Mouse (Mus musculus) G1E (cell line): ENCODE results near the gene Vezt. TPM values are rescaled to one million over a fixed set of nuclear protein-coding genes. Genes with fewer than 3 reads are reported as not detected.

ENCODE experiments used
- ATAC-seq: 2 replicates; pipeline ENCODE4 v1.8.0; 2016; ENCODE audit warnings: mild to moderate bottlenecking; ENCODE audit not compliant: insufficient number of reproducible peaks, poor library complexity, low FRiP score, severe bottlenecking; ENCODE audit errors: extremely low read depth
- DNase-seq: peaks from one replicate; pipeline ENCODE4 v3.0.0; 2012; ENCODE audit warnings: low spot score
- H3K27me3 ChIP-seq: 2 replicates; pipeline ENCODE4 v1.6.1; 2012; ENCODE audit warnings: mild to moderate bottlenecking, low read length, inconsistent platforms; ENCODE audit not compliant: insufficient read depth
- H3K36me3 ChIP-seq: replicated peaks from 2 replicates; pipeline ENCODE3; 2012; ENCODE audit warnings: mild to moderate bottlenecking, inconsistent platforms
- H3K4me1 ChIP-seq: 2 replicates; pipeline ENCODE4 v1.6.1; 2012; ENCODE audit warnings: low read depth, low read length, inconsistent platforms, mixed read lengths; ENCODE audit not compliant: insufficient read depth
- H3K4me3 ChIP-seq: 2 replicates; pipeline ENCODE4 v1.5.1; 2012; ENCODE audit warnings: low read depth, mild to moderate bottlenecking, inconsistent platforms, low read length, moderate library complexity, mixed read lengths
- H3K9me3 ChIP-seq: replicated peaks from 2 replicates; pipeline ENCODE4 v1.6.1; 2012; ENCODE audit warnings: inconsistent platforms
- CTCF ChIP-seq: IDR thresholded peaks from 2 replicates; pipeline ENCODE4 v1.5.1; 2012; ENCODE audit warnings: low read depth, low read length, inconsistent platforms, mixed read lengths
- GATA1 ChIP-seq: IDR thresholded peaks from 2 replicates; pipeline ENCODE4 v1.6.1; 2012; ENCODE audit warnings: borderline replicate concordance, low read length, inconsistent platforms, mixed read lengths
- GATA2 ChIP-seq: IDR thresholded peaks from 2 replicates; pipeline ENCODE4 v1.6.1; 2012; ENCODE audit warnings: low read depth, low read length, inconsistent platforms, borderline replicate concordance
- POLR2AphosphoS5 ChIP-seq: IDR thresholded peaks from 2 replicates; pipeline ENCODE4 v1.6.1; 2012; ENCODE audit warnings: low read depth, low read length, inconsistent platforms; ENCODE audit not compliant: insufficient replicate concordance
- TAL1 ChIP-seq: conservative IDR thresholded peaks from 2 replicates; pipeline ENCODE4 v1.6.1; 2012; ENCODE audit warnings: low read depth, low read length, inconsistent platforms, mixed read lengths
- polyA plus RNA-seq: library from polyadenylated mRNA; stranded (reverse); fragments of >175 nt; gene quantifications from 2 replicates; pipeline ENCODE4 v1.2.3, GENCODE M21; 2012
- total RNA-seq, 2 experiments: library from RNA; stranded (forward) in 1 of 2; stranded (reverse) in 1 of 2; fragments of 200-1000 nt in 1 of 2; fragments of >200 nt in 1 of 2; fragmentation: Nextera tagmentation in 1 of 2; gene quantifications; 2 replicates each; pipeline ENCODE4 v1.2.3; 2014 to 2017

Vezt gene
- total and polyA plus RNA-seq, 3 experiments, result 3.5 to 35.7 (median 13.2) TPM

- TF ChIP-seq TAL1 (no peak), GATA2 (no peak), GATA1 (no peak), CTCF (no peak)
- no peak overlapping the region for H3K4me3 ChIP-seq
Measured at GRCm38 (mm10) chr10:94056487-94056886, 20.9 kb upstream of the Vezt start.

GRCm38 (mm10) chr10:94050736-94051135 lies 15.1 kb upstream of the Vezt start:
- peaks cover 45% of the 10 kb centered on the region for H3K4me1 ChIP-seq
- H3K36me3 ChIP-seq, result peaks cover 46% of the 10 kb centered on the region
- H3K9me3 ChIP-seq, result no peaks in the 10 kb centered on the region
- ATAC-seq (no peak), DNase-seq (no peak)
- TF ChIP-seq GATA2 (no peak), TAL1 (no peak), POLR2AphosphoS5 (no peak), GATA1 (no peak), CTCF (no peak)
- no peaks in the 10 kb centered on the region for H3K27me3 ChIP-seq
- H3K4me3 ChIP-seq, result no peak overlapping the region

More at GRCm38 (mm10) chr10:94056487-94056886, 20.9 kb upstream of the Vezt start:
- Histone ChIP-seq H3K27me3 (no peaks in the 10 kb centered on the region), H3K36me3 (peaks cover 55% of the 10 kb centered on the region), H3K4me1 (peaks cover 10% of the 10 kb centered on the region), H3K9me3 (no peaks in the 10 kb centered on the region)
- ATAC-seq (no peak), DNase-seq (no peak)

GRCm38 (mm10) chr10:94049121-94049520 lies 13.5 kb upstream of the Vezt start:
- Histone ChIP-seq H3K27me3 (no peaks in the 10 kb centered on the region), H3K9me3 (no peaks in the 10 kb centered on the region), H3K4me3 (no peak overlapping the region; the same call in 1 of the 2 replicates), H3K36me3 (peaks cover 54% of the 10 kb centered on the region), H3K4me1 (peaks cover 52% of the 10 kb centered on the region)
- no peak for TF ChIP-seq TAL1
- no peak for TF ChIP-seq GATA1
- TF ChIP-seq CTCF, result no peak
- no peak for TF ChIP-seq POLR2AphosphoS5
- no peak for TF ChIP-seq GATA2
- ATAC-seq (no peak), DNase-seq (no peak)

GRCm38 (mm10) chr10:94047845-94048559 lies 12.4 kb upstream of the Vezt start:
- Histone ChIP-seq H3K27me3 (no peaks in the 10 kb centered on the region), H3K36me3 (peaks cover 62% of the 10 kb centered on the region), H3K4me3 (peak overlapping the region; percentile 53; the same call in 1 of the 2 replicates), H3K9me3 (no peaks in the 10 kb centered on the region), H3K4me1 (peaks cover 49% of the 10 kb centered on the region)
- no peak for TF ChIP-seq TAL1
- TF ChIP-seq CTCF, result no peak
- no peak for TF ChIP-seq GATA1
- no peak for TF ChIP-seq GATA2
- no peak for TF ChIP-seq POLR2AphosphoS5
- DNase-seq, result peak; percentile 51
- ATAC-seq, result peak; percentile 76

- TF ChIP-seq GATA1 (no peak), GATA2 (no peak), TAL1 (no peak), POLR2AphosphoS5 (no peak), CTCF (no peak)
- peaks cover 58% of the 10 kb centered on the region for H3K36me3 ChIP-seq
- ATAC-seq (no peak), DNase-seq (peak; percentile 19)
- H3K27me3 ChIP-seq, result no peaks in the 10 kb centered on the region
- H3K4me1 ChIP-seq, result peaks cover 51% of the 10 kb centered on the region
- H3K9me3 ChIP-seq, result no peaks in the 10 kb centered on the region
- no peak overlapping the region; the same call in 1 of the 2 replicates for H3K4me3 ChIP-seq
Measured at GRCm38 (mm10) chr10:94047024-94047423, 11.4 kb upstream of the Vezt start.

GRCm38 (mm10) chr10:94045301-94045700 lies 9.7 kb upstream of the Vezt start:
- H3K4me3 ChIP-seq, result no peak overlapping the region
- ATAC-seq (no peak), DNase-seq (no peak)
- peaks cover 51% of the 10 kb centered on the region for H3K36me3 ChIP-seq
- no peaks in the 10 kb centered on the region for H3K27me3 ChIP-seq
- no peaks in the 10 kb centered on the region for H3K9me3 ChIP-seq
- TF ChIP-seq CTCF (no peak), POLR2AphosphoS5 (no peak), TAL1 (no peak), GATA1 (no peak), GATA2 (no peak)
- H3K4me1 ChIP-seq, result peaks cover 52% of the 10 kb centered on the region
